Mouse (Mus musculus): ENCODE results near the gene Lama2. TPM values are rescaled to one million over a fixed set of nuclear protein-coding genes. Genes with fewer than 3 reads are reported as not detected.
A peak's percentile ranks its signal among the peaks of the same experiment; 100 is the strongest.

The Lama2 gene
- total RNA-seq, 2 experiments from 2014 or later = 14.3 to 14.4 TPM

GRCm38 (mm10) chr10:27387531-27387930 is 232.0 kb downstream of the Lama2 start:
- DNase-seq (ENCODE audit: low spot score in 2 of 2) = peak in 1 of 2 experiments; percentile 51

DNA sequence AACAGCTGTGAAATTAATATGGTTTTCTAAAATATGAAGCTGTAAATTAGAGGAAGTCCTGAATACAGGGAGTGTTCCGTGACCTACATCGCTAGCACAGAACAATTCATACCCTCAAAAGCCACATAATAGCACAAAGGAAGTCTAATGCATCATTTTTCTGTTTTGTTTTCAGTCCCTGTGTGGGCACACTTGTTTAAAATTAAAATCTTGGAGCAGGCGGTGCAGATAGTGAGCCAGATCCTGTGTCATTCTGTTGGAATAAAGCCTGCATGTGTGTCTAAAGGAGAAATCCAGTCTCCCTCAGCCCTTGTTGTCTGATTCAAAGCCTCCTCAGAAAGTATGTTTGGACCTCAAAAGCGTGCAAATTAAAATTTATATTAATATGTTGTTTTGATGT is 234.9 kb downstream of the Lama2 start:
- DNase-seq (ENCODE audit: low spot score in 2 of 2) = peak in 1 of 2 experiments; percentile 73

GRCm38 (mm10) chr10:27382887-27383609 is 236.5 kb downstream of the Lama2 start:
- no peak for DNase-seq (ENCODE audit: low spot score in 2 of 2)

GRCm38 (mm10) chr10:27378286-27378685 is 241.3 kb downstream of the Lama2 start:
- DNase-seq (ENCODE audit: low spot score in 2 of 2) = no peak

- DNase-seq (ENCODE audit: low spot score in 2 of 2) = no peak
Measured at GRCm38 (mm10) chr10:27344278-27344677, 275.3 kb downstream of the Lama2 start.

- peak in 1 of 2 experiments; percentile 3 for DNase-seq (ENCODE audit: low spot score in 2 of 2)
Measured at GRCm38 (mm10) chr10:27322410-27322990, 297.1 kb downstream of the Lama2 start.

- DNase-seq (ENCODE audit: low spot score in 2 of 2) = no peak
Measured at GRCm38 (mm10) chr10:27307444-27307843, 312.1 kb downstream of the Lama2 start.

GRCm38 (mm10) chr10:27305301-27305700 is 314.3 kb downstream of the Lama2 start:
- no peak for DNase-seq (ENCODE audit: low spot score in 2 of 2)

DNA sequence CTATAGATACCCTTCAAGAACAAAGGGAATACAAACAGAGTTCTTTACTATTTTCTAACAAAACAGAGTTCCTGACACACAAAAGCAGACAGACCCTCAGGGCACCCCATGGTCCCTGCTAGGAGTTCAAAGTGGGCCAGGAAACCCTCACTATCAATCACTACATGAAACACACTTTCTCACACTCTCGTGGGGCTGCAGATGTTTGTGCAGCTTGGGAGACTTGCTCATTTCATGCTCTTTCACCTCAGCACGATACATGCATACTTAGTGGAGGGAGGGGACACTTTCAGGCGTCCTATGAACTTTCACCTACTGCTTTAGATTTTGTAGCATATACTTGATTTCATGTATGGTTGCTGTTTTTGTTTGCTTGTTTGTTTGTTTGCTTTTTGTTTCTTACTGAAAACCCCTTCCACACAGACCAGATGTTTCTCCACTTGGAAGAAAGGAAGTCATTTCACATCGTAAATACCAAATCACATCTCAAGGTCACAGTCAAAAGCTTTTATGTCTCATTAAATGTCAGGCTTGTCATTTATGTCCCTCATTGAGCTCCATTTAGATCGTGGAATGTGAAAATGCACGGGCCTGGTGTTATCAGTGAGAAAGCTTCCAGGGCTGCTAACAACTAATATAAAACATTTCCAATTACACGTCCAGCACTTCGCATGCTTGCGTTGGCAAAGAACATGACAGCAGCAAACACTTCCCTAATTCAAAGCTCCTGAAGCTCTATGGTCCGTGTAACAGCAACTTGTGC is 334.3 kb downstream of the Lama2 start:
- DNase-seq (ENCODE audit: low spot score in 2 of 2) = no peak

DNA sequence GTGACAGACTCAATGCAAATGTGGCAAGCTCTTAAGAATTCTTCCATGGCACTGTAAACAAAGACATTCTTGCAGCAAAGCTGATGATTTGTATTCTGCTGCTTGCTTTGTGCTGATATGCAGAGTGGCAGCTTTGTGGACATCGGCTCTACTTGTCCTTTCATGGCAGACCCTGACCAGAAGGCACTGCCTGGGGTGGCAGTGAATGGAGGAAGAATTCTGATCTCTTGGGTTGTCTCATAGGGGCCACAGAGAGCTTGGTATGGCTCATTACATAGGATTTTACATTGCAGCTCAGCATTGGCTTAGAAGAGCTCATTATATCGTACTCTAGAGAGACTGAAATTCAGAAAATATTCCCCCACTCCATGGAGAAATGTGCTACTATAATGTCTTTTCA is 352.1 kb downstream of the Lama2 start:
- no peak for DNase-seq (ENCODE audit: low spot score in 2 of 2)

DNA sequence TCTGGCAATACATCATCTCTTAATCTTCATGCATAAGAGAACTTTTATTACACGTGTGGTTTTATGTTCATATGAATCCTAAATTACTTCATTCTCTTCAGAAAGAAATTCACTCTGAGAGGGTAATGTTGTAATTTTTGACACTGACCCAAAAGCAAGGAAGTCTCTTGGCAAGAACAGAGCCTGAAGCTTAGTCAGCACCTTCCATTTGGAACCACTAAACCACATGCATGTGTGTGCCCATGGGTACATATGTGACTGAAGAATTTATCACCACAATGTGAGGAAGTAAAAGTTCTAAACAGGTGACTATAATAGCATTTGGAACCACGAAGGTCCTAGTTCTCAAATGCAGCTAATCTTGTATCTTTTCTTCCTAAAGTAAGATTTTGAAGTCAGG is 353.7 kb downstream of the Lama2 start:
- DNase-seq (ENCODE audit: low spot score in 2 of 2) = no peak

DNA sequence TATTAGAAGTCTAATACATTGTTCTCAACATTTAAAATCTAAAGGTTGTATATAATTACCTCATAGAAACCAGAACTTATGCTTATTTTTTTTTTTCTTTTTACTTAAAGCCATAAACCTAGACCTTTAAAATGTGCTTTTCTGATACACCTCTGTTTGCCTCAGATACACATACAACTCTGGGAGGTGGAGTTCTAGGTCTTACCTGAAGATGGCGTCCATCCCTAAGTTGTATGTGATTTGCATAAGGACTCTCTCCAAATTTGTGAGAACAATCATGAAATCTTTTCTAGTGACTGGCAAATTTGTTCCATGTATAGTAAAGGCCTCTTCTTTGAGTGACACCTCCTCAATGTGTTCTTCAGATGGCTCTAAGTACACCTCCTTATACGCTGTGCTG is 354.8 kb downstream of the Lama2 start:
- DNase-seq (ENCODE audit: low spot score in 2 of 2) = no peak

GRCm38 (mm10) chr10:27249741-27250140 is 369.8 kb downstream of the Lama2 start:
- no peak for DNase-seq (ENCODE audit: low spot score in 2 of 2)

DNA sequence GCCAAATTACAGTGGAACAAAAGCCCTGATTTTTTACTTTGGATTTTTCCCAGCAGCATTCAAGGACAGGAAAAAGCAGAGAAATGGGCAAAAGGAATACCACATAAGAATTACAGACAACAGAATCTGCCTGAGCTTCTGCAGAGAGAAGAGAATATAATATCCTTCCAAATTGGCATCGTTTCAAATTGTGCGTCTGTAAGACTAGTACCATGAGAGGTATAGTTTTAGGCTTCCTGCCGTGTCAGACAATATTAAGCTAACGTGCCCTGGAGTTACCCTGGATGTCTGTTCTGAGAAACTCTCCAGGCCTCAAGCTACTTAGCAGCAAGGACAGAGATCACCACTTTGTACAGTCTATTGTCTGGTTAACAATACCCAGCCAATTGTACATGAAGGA is 384.8 kb downstream of the Lama2 start:
- no peak for DNase-seq (ENCODE audit: low spot score in 2 of 2)

DNA sequence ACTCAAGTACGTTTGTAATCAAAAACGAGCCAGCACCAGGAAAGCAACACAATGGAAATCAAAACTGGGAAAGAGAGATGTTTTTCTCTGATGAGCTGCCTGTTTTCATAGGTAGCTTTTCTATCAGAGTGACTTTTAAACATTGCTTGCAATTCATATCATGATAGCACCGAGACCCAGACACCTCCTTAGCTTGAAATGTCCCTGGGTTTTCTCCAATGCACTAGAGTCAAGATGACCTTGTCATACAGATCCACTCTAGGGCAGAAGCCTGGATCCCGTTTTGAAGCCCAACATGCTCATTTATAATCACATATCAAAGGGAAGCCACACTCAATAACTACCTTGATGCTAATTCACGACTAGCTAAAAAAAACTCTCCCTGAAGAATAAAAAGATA is 386.0 kb downstream of the Lama2 start:
- no peak for DNase-seq (ENCODE audit: low spot score in 2 of 2)

GRCm38 (mm10) chr10:27223815-27224375 is 395.7 kb downstream of the Lama2 start:
- no peak for DNase-seq (ENCODE audit: low spot score in 2 of 2)

GRCm38 (mm10) chr10:27222639-27223315 is 396.8 kb downstream of the Lama2 start:
- DNase-seq (ENCODE audit: low spot score in 2 of 2) = peak in 1 of 2 experiments; percentile 26

DNA sequence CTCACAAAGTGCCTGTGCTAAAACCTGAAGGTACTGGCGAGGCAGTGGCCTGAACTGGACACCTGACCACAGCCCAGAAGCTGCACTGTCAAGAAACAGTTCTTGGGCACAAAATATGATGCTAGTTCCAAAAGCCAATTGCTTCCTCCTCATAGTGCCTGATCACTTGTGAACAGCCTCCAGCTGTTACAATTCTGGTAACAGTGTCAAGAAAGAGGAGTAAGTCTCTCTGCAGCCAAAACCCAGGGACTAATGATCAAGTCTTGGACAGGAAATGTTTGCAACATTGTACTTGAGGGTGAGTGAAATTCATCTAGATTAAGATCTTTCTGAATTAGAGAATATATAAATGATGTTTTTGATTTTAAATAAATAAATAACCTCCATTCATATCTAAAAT is 399.9 kb downstream of the Lama2 start:
- no peak for DNase-seq (ENCODE audit: low spot score in 2 of 2)

DNA sequence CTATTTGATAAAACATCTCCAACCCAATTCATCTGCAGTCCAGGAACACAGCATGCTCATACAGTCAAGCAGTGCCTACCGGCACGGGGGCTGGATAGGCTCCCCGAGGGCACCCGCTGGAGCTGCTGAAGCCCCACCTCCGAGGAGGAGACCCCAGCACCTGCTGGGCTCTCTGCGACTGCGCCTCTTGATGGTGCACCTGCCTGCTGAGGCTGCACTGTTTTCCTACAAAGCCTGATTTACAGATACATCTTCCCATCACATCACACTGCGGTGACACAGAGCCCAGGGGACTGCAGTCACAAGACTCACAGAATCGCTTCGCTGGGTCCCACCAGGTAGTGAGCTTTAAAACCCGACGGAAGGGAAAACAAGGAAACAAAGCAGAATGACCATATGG is 412.2 kb downstream of the Lama2 start:
- DNase-seq (ENCODE audit: low spot score in 2 of 2) = no peak

DNA sequence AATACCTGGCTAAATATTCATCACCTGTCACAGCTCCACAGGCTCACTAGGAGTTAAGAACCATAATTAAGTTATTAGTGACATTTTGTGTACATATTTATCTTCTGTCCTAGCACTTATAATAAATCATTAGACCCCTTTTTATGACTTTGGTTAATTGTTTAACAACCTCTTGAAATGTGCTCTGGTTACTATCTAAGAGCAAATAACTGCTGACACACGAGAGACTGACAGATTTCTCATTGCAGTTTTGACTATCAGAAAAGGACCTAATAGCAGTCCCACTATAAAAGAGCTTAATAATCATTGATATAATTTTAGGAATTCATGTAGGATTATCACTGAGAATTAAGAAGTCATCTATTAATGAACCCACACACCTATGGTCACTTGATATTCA is 421.1 kb downstream of the Lama2 start:
- DNase-seq (ENCODE audit: low spot score in 2 of 2) = no peak
